Comparison of ENCODE assay signal across 8 mouse cellular contexts in genomic region chr8:107576702-107577101, GRCm38 (mm10). TPM values are rescaled to one million over a fixed set of nuclear protein-coding genes. Genes with fewer than 3 reads are reported as not detected.
A peak's percentile ranks its signal among the peaks of the same experiment; 100 is the strongest.
DNase-seq lines count a peak whose midpoint lies in the region; ATAC-seq and TF ChIP-seq lines count a peak whose summit lies in the region.

No protein-coding gene starts in this region.

- no peak overlapping the region for H3K4me3 ChIP-seq in forebrain, embryonic 14.5 days (ENCODE audit: low read depth, low read length)
- H3K4me3 ChIP-seq in liver, postnatal 0 days (ENCODE audit: low read depth, low read length), result 0 out of 2 replicates have a peak overlapping the region, but pooled peaks have one; percentile 21
- H3K4me3 ChIP-seq in thymus, adult 2 months (ENCODE audit: control insufficient read depth, insufficient read depth, low read length), result no peak overlapping the region

- ATAC-seq in forebrain, embryonic 14.5 days, result peak; percentile 83
- peak; percentile 54 for ATAC-seq in liver, postnatal 0 days
- ATAC-seq in neutrophil, adult 5-6 weeks (ENCODE audit: extremely low read depth, insufficient number of reproducible peaks, low FRiP score, poor library complexity, severe bottlenecking), result peak; percentile 64

- no peak for TF ChIP-seq POLR2A in thymus, adult 2 months (IDR thresholded peaks at IDR 0.05; ENCODE audit: control insufficient read depth, extremely low read depth, insufficient read depth, low read length, poor library complexity)

- peaks cover 4% of the 10 kb centered on the region; the same call in 1 of the 2 replicates for H3K4me1 ChIP-seq in forebrain, embryonic 14.5 days (ENCODE audit: control insufficient read depth, insufficient read depth, low read length)
- H3K4me1 ChIP-seq in liver, postnatal 0 days (ENCODE audit: insufficient read depth), result peaks cover 4% of the 10 kb centered on the region; the same call in 1 of the 2 replicates
- no peaks in the 10 kb centered on the region for H3K4me1 ChIP-seq in thymus, adult 2 months (replicated peaks; ENCODE audit: control insufficient read depth, insufficient read depth, low read length)

- peak overlapping the region; percentile 20; the same call in 1 of the 2 replicates for H3K4me2 ChIP-seq in forebrain, embryonic 14.5 days (ENCODE audit: low read length)
- peak overlapping the region; percentile 67 for H3K4me2 ChIP-seq in liver, postnatal 0 days (ENCODE audit: low read depth, low read length)

- TF ChIP-seq EP300 in liver, postnatal 0 days (IDR thresholded peaks at IDR 0.05; ENCODE audit: low read depth), result no peak

- intact Hi-C loops in heart, postnatal 14 days (cut with DNase I), result loop anchor here (1.0 kb wide), 1 partner anchor 121 kb away; no protein-coding TSS in a partner anchor

- WGBS in forebrain, embryonic 14.5 days, result 8% methylated on average over 10 of the region's 10 CpGs
- 6% methylated on average over 10 of the region's 10 CpGs for WGBS in large intestine, adult 2 months
- WGBS in liver, postnatal 0 days (ENCODE audit: insufficient replicate concordance), result 8% methylated on average over 10 of the region's 10 CpGs
- 15% methylated on average over 10 of the region's 10 CpGs for WGBS in thymus, adult 2 months

- H3K27ac ChIP-seq in forebrain, embryonic 14.5 days (ENCODE audit: low read depth, low read length), result no peak overlapping the region
- no peak overlapping the region for H3K27ac ChIP-seq in liver, postnatal 0 days (ENCODE audit: low read depth)
- no peak overlapping the region for H3K27ac ChIP-seq in thymus, adult 2 months (ENCODE audit: control insufficient read depth, insufficient read depth, low read length)

- H3K9me3 ChIP-seq in forebrain, embryonic 14.5 days (replicated peaks; ENCODE audit: control insufficient read depth, low read length), result no peaks in the 10 kb centered on the region
- H3K9me3 ChIP-seq in liver, postnatal 0 days (ENCODE audit: low read length), result no peaks in the 10 kb centered on the region

- TF ChIP-seq CTCF in liver, postnatal 0 days (IDR thresholded peaks at IDR 0.05; ENCODE audit: low read depth), result peak; percentile 91
- no peak for TF ChIP-seq CTCF in thymus, adult 2 months (IDR thresholded peaks at IDR 0.05; ENCODE audit: borderline replicate concordance, control insufficient read depth, extremely low read depth, insufficient read depth, low read length, poor library complexity)

- no peak overlapping the region for H3K9ac ChIP-seq in forebrain, embryonic 14.5 days (ENCODE audit: low read length)
- H3K9ac ChIP-seq in liver, postnatal 0 days (replicated peaks), result no peak overlapping the region

- DNase-seq in ES-CJ7 (ENCODE audit: low read depth, low spot score), result peak; percentile 96
- DNase-seq in c-Kit-positive CD71-positive TER-119-positive erythroid progenitor cells, embryonic 14.5 days (ENCODE audit: low spot score), result peak; percentile 89
- DNase-seq in forebrain, embryonic 14.5 days (ENCODE audit: low spot score), result peak; percentile 95
- peak; percentile 78 to 90 for DNase-seq in heart, postnatal 14 days
- DNase-seq in large intestine, adult 2 months (ENCODE audit: low read depth, low spot score), result peak; percentile 56
- DNase-seq in liver, postnatal 0 days, result peak; percentile 85
- DNase-seq in thymus, adult 2 months, result peak; percentile 78

- peaks cover 41% of the 10 kb centered on the region for H3K36me3 ChIP-seq in forebrain, embryonic 14.5 days (ENCODE audit: control insufficient read depth, insufficient read depth, low read length)
- H3K36me3 ChIP-seq in liver, postnatal 0 days (replicated peaks; ENCODE audit: insufficient read depth, low read length), result peaks cover 21% of the 10 kb centered on the region
- peaks cover 19% of the 10 kb centered on the region for H3K36me3 ChIP-seq in thymus, adult 2 months (ENCODE audit: control insufficient read depth, insufficient read depth, low read length)

- no peaks in the 10 kb centered on the region for H3K27me3 ChIP-seq in forebrain, embryonic 14.5 days (replicated peaks; ENCODE audit: control insufficient read depth, insufficient read depth, low read length)
- no peaks in the 10 kb centered on the region for H3K27me3 ChIP-seq in liver, postnatal 0 days (ENCODE audit: insufficient read depth, low read length)
- no peaks in the 10 kb centered on the region for H3K27me3 ChIP-seq in thymus, adult 2 months (ENCODE audit: control insufficient read depth, insufficient read depth, low read length)

RNA-seq across cellular contexts. Expression of gene Psmd7, which starts 11.6 kb away (rescaled TPM):
- polyA plus RNA-seq in forebrain, embryonic 14.5 days (2014; fragmentation: Nextera tagmentation; extraction: Ambion mirVana), result 247 and 252 TPM in 2 replicates
- 10 to 100 TPM; 82.7 to 91.6 TPM for total RNA-seq in heart, postnatal 14 days (2021)
- 46.3 and 49.9 TPM in 2 replicates for polyA plus RNA-seq in large intestine, adult 2 months (2012; rRNA removed)
- polyA plus RNA-seq in liver, postnatal 0 days (2015; fragmentation: Nextera tagmentation; extraction: Ambion mirVana), result 89.8 and 96.5 TPM in 2 replicates
- 39.7 and 42.4 TPM in 2 replicates for total RNA-seq in neutrophil, adult 5-6 weeks (2017)
- 48.9 and 52.2 TPM in 2 replicates for polyA plus RNA-seq in thymus, adult 2 months (2012; rRNA removed)
